Mouse (Mus musculus): ENCODE data around the gene Topbp1. TPM values are rescaled to one million over a fixed set of nuclear protein-coding genes. Genes with fewer than 3 reads are reported as not detected.
"Not testable (repeated sequence)": the region's sequence is repeated elsewhere in the genome, so short reads cannot be mapped to it uniquely, and the experiment has no call there.

The Topbp1 gene
- total RNA-seq, 2 experiments from 2014 or later: 154 to 211 TPM

- ATAC-seq (replicated peaks; ENCODE audit: poor library complexity, severe bottlenecking): no peak
These were observed 43.0 kb downstream of the Topbp1 start for GRCm38 (mm10) chr9:103347996-103348490.

GRCm38 (mm10) chr9:103348791-103349190 is 43.8 kb downstream of the Topbp1 start:
- ATAC-seq (replicated peaks; ENCODE audit: poor library complexity, severe bottlenecking): no peak

GRCm38 (mm10) chr9:103353500-103354260 is 48.7 kb downstream of the Topbp1 start:
- ATAC-seq (replicated peaks; ENCODE audit: poor library complexity, severe bottlenecking): not testable (repeated sequence)

- ATAC-seq (replicated peaks; ENCODE audit: poor library complexity, severe bottlenecking): peak; percentile 51
These were observed 52.9 kb downstream of the Topbp1 start for GRCm38 (mm10) chr9:103357893-103358292.

GRCm38 (mm10) chr9:103358545-103358944 is 53.5 kb downstream of the Topbp1 start:
- no peak for ATAC-seq (replicated peaks; ENCODE audit: poor library complexity, severe bottlenecking)

GRCm38 (mm10) chr9:103360642-103361041 is 55.6 kb downstream of the Topbp1 start:
- ATAC-seq (replicated peaks; ENCODE audit: poor library complexity, severe bottlenecking): no peak; the same call in 1 of the 2 replicates

- ATAC-seq (replicated peaks; ENCODE audit: poor library complexity, severe bottlenecking): no peak
These were observed 58.1 kb downstream of the Topbp1 start for GRCm38 (mm10) chr9:103363088-103363487.

GRCm38 (mm10) chr9:103363730-103364417 is 58.9 kb downstream of the Topbp1 start:
- ATAC-seq (replicated peaks; ENCODE audit: poor library complexity, severe bottlenecking): no peak

- ATAC-seq (replicated peaks; ENCODE audit: poor library complexity, severe bottlenecking): peak; percentile 28
These were observed 59.7 kb downstream of the Topbp1 start for GRCm38 (mm10) chr9:103364601-103365289.

GRCm38 (mm10) chr9:103365290-103366247 is 60.6 kb downstream of the Topbp1 start, which contains the start of gene Cdv3:
Gene Cdv3, minus strand, starts transcription at chr9:103365840.
- peak; percentile 89 for ATAC-seq (replicated peaks; ENCODE audit: poor library complexity, severe bottlenecking)

GRCm38 (mm10) chr9:103366356-103366755 is 61.3 kb downstream of the Topbp1 start:
- no peak for ATAC-seq (replicated peaks; ENCODE audit: poor library complexity, severe bottlenecking)

GRCm38 (mm10) chr9:103369951-103370350 is 64.9 kb downstream of the Topbp1 start:
- no peak for ATAC-seq (replicated peaks; ENCODE audit: poor library complexity, severe bottlenecking)

GRCm38 (mm10) chr9:103372271-103373010 is 67.4 kb downstream of the Topbp1 start:
- no peak for ATAC-seq (replicated peaks; ENCODE audit: poor library complexity, severe bottlenecking)

GRCm38 (mm10) chr9:103376346-103377320 is 71.6 kb downstream of the Topbp1 start:
- no peak for ATAC-seq (replicated peaks; ENCODE audit: poor library complexity, severe bottlenecking)

GRCm38 (mm10) chr9:103378686-103379085 is 73.7 kb downstream of the Topbp1 start:
- no peak for ATAC-seq (replicated peaks; ENCODE audit: poor library complexity, severe bottlenecking)

GRCm38 (mm10) chr9:103379199-103379598 is 74.2 kb downstream of the Topbp1 start:
- no peak for ATAC-seq (replicated peaks; ENCODE audit: poor library complexity, severe bottlenecking)

GRCm38 (mm10) chr9:103380566-103380965 is 75.6 kb downstream of the Topbp1 start:
- no peak for ATAC-seq (replicated peaks; ENCODE audit: poor library complexity, severe bottlenecking)

- ATAC-seq (replicated peaks; ENCODE audit: poor library complexity, severe bottlenecking): no peak
These were observed 78.0 kb downstream of the Topbp1 start for GRCm38 (mm10) chr9:103382989-103383388.
